Mouse (Mus musculus) heart, adult 9 months (tissue): ENCODE measurements around the gene Lbhd2.

Experiments
- DNase-seq, 2 experiments: peaks; one replicate each; pipeline ENCODE4 v3.0.0; 2022; ENCODE audit warnings: low spot score in 2 of 2

Lbhd2 gene

DNA sequence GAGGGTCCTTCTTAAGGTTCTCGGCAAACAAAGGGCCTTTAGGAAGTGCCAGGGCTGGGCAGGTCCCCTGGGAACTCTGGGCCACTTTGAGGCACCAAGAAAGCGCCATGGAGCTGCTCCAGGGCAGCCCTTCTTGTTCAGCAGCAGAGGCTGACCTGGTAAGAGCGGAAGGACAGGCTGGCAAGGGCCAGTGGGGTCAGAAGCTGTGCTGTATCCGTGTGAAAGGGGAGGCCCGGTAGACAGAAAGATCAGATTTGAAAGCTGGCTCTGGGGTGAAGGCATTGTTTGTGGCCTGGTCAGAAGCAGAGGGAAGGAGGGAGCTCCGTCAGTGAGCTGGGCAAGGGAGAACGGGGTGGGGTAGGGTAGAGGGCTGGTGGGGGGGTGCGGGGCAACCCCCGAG is 40.7 kb downstream of the Lbhd2 start:
- DNase-seq, result no peak

DNA sequence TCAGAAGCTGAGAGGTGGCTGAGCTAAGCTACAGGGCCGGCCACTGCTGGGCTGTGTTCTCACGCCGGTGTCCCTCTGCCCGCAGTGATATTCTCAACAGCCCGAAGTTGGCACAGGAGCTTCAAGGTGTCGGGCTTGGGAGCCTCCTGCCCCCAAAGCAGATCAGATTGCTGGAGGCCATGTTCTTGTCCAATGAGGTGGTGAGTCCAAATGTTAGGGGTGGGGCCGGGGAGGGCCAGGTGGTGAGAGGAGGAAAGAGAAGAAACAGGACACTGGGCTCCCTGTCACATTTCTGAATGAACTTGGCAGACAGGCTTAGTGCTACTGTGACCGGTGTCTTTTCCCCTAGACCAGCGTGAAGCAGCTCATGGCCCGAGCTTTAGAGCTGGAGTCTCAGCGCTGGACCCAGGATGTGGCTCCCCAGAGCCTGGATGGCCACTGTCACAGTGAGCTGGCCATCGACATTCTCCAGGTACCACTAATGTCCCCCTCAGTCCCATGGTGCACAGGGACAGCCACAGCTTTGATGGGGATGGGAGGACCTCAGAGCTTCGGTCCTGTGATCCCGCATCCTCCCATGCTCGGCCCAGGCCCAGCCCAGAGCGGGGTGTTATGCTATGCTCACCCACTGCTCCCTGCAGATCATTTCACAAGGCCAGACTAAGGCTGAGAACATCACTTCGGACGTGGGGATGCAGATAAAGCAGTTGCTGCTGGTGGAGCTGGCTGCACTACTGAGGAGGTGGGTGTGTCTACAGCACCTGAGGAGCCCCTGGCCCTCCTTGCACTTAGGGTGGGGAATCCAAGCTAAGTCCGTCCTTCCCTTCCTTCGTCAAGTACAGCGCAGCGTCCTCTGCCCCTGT is 41.5 kb downstream of the Lbhd2 start:
- DNase-seq, result no peak

DNA sequence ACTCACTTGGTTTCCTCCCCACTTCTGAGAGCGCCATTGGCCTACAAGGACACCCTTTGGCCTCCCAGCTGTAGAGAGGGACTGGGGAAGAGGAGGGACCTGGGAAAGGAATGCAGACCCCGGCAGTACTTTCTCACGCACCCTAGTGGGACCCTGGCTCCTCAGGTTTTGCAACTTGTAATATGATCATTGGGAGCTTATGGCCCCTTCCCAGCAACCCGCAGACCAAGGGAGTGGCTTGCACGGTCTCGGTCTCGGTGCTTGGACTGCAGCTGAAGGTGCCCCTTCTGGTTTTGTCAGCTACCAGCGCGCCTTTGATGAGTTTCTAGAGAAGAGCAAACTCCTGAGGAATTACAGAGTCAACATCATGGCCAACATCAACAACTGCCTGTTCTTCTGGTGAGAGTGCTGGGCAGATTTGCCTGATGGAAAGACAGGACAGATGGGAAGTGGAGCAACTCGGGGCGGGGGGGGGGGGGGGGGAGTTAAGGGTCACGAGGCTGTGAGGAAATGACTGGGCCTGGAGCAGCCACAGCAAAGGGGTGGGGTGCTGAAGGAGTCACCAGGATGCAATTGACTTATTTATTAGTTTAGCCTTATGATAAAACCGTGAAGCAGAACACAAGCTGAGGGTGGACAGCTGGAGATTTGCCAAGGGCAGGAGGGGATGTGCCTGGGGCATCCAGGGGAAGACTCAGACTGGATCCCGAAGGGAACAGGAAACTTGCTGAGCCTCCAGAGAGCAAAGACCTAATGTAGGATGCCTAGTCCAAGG is 42.5 kb downstream of the Lbhd2 start:
- DNase-seq, result peak; percentile 61 to 64

DNA sequence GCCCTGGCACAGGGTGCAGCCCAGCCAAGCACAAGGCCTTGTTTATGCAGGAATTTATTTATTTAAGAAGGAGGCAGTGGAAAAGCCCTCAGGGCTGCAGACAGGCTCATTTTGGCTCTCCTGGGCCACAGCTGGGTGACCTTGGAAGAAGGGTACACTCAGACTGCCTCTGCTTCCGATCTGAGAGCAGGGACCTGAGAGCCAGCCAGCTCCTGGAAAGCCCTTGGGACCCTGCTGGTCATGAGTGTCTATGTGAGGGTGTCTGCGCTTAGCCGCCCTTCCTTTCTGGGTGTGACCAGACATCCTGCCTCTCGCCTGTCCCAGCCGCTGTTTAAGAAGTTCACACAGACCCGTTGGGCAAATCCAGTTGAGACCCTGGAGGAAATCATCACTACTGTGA is 43.8 kb downstream of the Lbhd2 start:
- peak; percentile 84 to 88 for DNase-seq

DNA sequence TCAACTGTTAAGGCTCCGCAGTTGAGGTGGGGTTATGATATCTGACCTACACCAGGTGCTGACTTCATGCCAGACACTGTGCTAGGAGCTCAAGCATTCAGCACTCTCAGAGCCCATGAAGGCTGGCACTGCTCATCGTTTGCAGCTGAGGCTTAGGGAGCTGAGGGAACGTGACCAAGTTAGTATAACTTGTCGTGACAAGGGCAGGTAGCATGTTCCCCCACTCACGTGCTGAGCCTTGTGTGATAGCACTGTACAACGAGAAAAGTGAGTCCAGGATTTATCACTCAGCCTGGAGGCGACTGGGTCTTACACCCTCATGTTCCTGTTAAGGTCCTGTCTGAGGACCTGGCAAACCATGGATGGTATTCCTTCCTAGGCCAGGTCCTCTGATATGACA is 45.0 kb downstream of the Lbhd2 start:
- no peak for DNase-seq

DNA sequence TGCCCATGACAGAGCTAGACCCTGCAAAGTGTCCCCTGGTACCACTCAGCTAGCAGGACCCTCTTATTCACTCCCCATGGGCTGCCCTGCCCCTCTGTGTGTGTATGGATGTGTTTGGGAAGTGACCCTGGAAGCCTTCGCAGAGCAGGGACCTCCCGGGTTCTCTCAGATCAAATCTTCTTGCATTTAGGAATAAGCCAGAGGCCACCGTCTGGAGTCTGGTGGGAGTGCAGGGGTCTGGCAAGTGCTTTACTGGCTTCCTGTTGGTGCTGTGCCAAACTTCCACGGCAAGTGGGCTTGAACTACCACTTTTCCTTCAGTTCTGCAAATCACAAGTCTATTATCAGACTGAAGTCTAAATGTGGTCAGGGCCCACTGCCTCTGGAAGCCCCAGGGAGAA is 47.4 kb downstream of the Lbhd2 start:
- DNase-seq, result no peak

DNA sequence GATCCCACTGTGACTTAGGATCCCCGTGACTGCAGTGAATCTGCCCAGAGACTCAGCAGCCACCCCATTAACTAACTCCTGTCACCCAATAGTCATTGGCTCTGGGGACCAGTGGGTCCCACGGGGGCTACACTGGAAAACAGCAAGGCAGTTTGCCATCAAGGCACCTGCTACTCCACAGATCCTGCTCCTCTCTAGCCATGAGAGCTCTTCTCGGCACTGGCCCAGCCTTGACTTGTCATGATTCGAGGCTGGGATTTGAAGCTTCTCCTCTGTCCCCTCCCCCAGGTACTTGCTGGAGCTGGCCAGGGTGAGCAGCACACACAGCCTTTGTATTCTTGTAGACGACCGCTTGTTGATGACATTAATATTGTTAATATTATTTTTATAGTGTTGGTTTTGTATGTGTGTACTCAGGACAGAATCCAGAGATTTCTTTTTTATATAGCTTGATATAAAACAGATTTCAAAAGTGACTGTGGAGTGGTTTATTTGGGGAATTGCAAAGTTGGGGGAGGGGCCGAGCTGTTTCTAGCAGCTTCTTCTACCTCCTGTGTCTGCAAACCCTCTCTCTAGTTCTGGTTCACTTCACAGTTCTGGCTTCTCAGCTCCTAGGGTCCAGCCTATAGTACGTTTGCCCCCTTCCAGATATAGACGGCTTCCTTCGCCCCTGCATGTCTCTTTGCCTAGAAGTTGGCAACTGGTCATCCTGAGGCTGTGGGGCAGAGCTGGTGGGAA is 48.1 kb downstream of the Lbhd2 start:
- no peak for DNase-seq

DNA sequence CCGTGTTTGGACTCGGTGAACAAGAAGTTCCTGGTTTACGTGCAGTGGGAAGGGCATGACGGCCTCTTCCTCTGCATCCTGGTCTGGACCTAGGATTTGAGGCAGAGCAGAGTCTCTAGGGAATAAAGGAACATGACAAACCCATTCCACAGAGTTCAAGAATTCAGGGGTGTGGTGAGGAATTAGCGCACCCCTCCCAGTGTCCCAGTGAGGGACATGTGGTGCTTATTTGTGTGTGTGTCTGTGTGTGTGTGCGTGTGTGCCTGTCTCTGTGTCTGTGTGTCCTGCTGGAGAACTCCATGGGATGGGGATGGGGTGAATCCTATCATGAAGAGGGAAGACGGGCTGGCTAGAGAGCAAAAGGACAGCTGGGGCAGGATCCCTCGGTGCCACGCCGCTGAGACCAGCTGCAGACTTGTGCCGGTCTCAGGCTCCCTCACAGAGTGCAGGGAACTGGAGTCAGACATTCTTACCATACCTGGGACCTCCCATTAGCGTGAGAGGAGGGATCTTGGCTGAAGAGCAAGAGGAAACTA is 48.8 kb downstream of the Lbhd2 start:
- DNase-seq, result peak; percentile 63 to 69

DNA sequence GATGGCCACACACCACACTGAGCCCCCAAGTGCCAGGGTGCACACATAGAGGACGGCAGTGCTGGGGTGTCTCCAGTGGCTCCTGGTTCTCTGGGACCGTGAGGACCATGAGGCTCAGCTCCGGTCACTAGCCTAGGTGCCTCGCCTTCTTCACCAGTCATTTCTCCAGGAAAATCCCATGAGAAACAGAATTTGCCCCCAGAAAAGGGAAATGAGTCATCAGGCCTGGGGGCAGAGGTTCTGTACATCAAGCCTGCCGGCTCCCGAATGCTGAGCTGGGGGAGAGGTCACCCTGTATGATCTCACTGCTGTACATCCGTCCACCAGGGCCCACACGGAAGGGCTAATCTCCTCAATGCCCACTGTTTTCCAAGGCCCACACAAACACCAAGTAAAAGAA is 49.3 kb downstream of the Lbhd2 start:
- DNase-seq, result no peak

DNA sequence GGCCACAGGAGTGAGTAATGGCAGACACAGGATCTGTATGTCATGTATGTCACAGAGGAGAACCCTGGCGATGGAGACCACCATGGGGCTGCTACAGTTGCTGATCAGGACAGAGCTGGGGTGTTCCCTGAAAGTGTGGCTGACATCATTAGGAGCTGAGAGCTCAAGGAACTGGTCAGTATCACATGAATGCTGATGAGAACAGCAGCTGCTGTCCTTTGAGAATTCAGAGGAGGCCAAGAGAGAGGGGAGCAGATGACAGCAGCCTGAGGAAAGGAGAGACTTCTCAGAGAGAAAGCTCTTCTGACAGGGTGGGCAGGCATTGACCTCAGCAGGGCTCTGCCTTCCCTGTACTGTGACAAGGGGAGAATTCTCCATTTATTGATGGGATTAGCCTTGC is 51.1 kb downstream of the Lbhd2 start:
- no peak for DNase-seq
